Mouse (Mus musculus) thymus, postnatal 36 days (tissue): Measurements from ENCODE around the gene Amigo2.

Experiments used
- DNase-seq, 2 experiments: peaks; one replicate each; pipeline ENCODE4 v3.0.0; 2022; ENCODE audit warnings: mixed read lengths in 2 of 2

Amigo2 gene

GRCm38 (mm10) chr15:97266236-97266845, 19.3 kb upstream of the Amigo2 start:
- no peak for DNase-seq

- no peak for DNase-seq
Measured at GRCm38 (mm10) chr15:97262251-97262650, 15.2 kb upstream of the Amigo2 start.

GRCm38 (mm10) chr15:97259968-97260597, 13.0 kb upstream of the Amigo2 start:
- DNase-seq = no peak

- no peak for DNase-seq
Measured at GRCm38 (mm10) chr15:97259300-97259699, 12.2 kb upstream of the Amigo2 start.

GRCm38 (mm10) chr15:97258483-97259230, 11.6 kb upstream of the Amigo2 start:
- no peak for DNase-seq

DNA sequence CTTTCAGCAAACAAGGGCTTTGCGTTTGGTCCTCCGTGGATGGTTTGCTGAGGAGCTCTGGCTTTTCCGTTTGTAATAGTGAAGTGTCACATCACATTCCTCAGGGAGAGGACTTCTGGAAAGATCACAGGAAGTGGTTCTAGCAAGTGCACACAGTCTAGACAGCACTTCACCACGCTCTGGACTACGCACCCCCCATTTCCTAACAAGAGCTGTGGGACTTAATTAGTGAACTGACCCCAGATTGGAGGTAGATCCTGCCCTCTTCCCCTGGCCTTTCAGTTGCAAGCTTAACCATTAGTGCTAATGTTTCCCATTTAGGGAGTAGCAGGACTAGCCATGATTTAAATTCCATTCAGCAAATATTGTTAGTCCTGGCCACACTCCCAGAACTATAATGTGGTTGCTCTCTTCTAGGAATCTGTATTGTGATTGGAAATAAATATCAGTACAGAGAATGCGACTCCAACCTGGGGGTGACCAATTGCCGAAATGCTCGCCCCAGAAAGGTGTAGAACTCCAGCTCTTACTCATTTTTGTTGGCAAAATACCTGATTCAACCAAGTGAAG, 10.2 kb upstream of the Amigo2 start:
- no peak for DNase-seq

GRCm38 (mm10) chr15:97256411-97256810, 9.3 kb upstream of the Amigo2 start:
- DNase-seq = no peak

DNA sequence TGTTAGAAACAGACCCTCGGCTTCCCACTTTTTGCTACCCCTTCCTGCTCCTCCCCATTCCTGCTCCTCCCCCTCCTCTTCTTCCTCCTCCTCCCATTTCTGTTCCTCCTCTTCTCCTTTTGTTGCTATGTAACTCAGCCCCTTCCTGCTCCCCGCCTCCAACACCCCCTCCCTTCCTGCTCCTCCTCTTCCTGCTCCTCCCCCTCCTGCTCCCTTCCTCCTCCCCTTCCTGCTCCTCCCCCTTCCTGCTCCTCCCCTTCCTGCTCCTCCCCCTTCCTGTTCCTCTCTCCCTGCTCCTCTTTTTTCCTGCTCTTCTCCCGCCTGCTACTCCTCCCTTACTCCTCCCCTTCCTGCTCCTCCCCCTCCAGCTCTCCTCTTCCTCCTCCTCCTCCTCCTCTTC, 8.7 kb upstream of the Amigo2 start:
- no peak for DNase-seq

- DNase-seq = no peak
Measured at GRCm38 (mm10) chr15:97254375-97254774, 7.3 kb upstream of the Amigo2 start.

- peak; percentile 48 to 74 for DNase-seq
Measured at GRCm38 (mm10) chr15:97252493-97253034, 5.5 kb upstream of the Amigo2 start.

DNA sequence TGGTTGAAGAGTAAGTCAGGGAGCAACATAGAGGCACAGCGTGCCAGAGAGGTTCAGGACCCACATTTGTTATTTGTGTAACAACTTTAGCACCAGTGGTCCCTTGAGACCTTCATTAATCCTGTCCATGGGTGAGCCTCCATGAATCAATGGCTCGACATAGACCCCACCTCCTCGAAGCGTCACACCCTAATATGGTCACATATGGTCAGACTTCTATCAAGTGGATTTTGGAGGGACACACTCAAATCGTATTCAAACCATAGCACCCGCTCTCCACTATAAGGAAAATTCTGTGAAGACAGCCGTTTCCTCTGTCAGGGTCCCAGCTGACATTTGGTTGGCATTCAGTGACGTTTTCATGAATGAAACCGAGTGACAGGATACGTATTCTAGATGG, 2.2 kb upstream of the Amigo2 start:
- DNase-seq = no peak

- DNase-seq = peak in 1 of 2 experiments; percentile 21
Measured at GRCm38 (mm10) chr15:97248296-97248695, 1.2 kb upstream of the Amigo2 start.

- no peak for DNase-seq
Measured at GRCm38 (mm10) chr15:97247791-97248161, 689 bp upstream of the Amigo2 start.

- no peak for DNase-seq
Measured at GRCm38 (mm10) chr15:97246256-97246655, 831 bp downstream of the Amigo2 start.

DNA sequence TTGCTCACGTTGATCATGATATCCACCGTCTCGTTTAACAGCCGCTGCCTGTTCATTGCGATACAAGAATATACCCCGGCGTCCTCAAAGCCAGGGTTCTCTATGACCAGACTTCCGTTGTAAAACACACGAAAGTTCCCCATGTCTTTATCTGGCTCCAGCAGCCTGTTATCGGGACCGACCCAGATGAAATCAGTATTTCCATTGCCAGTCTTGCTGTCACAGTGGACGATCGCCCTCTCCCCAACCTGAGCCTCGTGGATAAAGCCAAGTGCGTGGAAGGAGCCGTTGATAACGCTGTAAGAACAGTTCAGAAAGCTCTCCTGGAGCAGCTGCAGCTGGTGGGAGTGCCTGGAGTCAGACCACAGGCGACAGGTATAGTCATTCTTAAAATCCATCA, 1.7 kb downstream of the Amigo2 start:
- no peak for DNase-seq

GRCm38 (mm10) chr15:97236943-97237342, 10.1 kb downstream of the Amigo2 start:
- peak; percentile 51 to 56 for DNase-seq

GRCm38 (mm10) chr15:97235183-97235582, 11.9 kb downstream of the Amigo2 start:
- peak; percentile 26 to 42 for DNase-seq

- no peak for DNase-seq
Measured at GRCm38 (mm10) chr15:97234076-97234475, 13.0 kb downstream of the Amigo2 start.

DNA sequence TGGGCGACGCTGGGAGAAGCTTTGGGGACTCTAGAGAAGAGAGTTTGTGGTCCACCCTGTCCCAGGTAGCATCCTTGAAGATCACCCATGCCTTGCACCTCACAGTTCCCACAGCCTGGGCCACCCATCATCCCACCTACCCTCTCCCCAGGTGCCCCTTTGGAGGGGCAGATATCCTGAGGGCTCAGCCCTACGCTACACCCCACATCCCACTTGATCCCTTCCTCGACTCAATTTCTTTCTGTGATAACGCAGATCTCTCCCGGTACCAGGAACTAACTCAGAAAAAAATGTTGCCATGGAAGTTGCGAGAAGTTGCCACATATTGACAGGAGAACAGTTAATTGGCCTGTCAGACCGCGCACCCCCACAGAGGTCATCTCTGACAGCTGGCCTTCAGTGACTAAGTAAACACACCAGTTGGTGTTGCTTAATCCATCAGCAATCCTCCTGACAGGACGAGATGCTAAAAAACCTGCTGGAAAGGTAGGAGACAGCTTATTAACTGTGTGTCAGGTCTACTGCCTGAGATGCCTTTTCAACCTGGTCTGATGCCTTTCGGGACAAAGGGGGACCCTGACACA, 17.5 kb downstream of the Amigo2 start:
- DNase-seq = no peak

DNA sequence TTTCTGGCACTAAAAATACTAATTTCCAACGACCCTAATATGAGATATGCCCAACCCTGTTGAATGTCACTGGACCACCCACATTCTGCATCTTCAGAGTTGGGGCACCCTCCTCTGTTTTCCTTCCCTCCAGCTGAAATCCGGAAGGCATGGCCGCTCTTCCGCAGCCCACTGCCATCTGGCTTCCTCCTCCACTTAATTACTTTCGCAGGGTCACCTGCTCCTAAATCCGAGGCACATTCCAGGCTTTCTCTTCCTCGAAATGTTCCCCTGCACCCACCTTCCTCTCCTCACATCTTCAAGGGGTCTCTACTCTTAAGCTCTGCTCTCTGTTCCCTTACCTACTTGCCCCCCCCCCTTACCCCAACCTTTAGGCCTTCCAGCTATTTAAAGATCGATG, 23.1 kb downstream of the Amigo2 start:
- no peak for DNase-seq

DNA sequence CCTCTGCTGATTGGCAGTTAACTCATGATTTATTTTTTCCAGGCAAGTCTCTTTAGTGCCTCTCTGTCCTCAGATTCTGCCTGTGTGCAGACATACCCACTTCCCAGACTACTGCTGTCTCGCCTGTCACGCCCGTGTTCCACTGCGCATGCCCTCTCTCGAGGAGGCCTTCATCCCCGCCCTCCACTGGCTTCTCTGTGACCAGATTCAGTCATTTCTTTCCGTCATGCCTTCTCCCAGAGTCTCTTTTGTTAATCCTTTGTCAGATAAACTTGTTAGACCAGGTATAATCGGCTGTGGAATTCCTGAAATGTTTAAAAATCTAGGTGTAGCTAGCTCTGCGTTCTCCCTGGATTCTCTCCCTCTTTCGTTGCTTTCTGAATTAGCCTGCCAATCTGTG, 23.7 kb downstream of the Amigo2 start:
- DNase-seq = no peak

DNA sequence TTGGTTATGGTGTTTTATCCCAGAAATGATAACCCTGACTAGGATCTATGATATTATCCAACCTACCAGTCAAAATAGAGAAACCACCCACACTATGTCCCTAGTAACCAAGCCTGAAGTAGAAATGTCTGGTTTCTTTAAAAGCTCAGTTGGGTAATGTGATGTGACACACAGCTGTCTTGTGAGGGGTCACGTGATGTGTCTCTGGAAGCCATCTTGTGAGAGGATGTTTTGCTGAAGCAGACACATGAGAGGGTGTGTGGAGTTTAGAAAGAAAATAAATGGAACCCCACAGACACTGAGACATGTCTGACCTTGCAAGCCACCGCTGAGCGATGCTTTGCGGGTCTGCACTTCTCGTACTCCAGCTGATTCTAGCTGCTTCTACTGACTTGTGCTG, 30.2 kb downstream of the Amigo2 start:
- DNase-seq = no peak
